Mouse (Mus musculus) stomach, embryonic 14.5 days (tissue): ENCODE data around the gene Kif22. TPM values are rescaled to one million over a fixed set of nuclear protein-coding genes. Genes with fewer than 3 reads are reported as not detected.

Source experiments
- ATAC-seq: fragments of 200-750 bp; cut with Nextera tagmentation; 2 replicates; pipeline ENCODE4 v1.8.0; 2017; ENCODE audit warnings: low read depth, moderate TSS enrichment; ENCODE audit not compliant: insufficient number of reproducible peaks, insufficient read depth, low FRiP score
- H3K27ac ChIP-seq: fragments of 300-500 bp; sonication (generic); 2 replicates; pipeline ENCODE4 v1.5.1; 2014; ENCODE audit warnings: mild to moderate bottlenecking, low read length, moderate library complexity, mixed read lengths
- H3K27me3 ChIP-seq: fragments of 300-500 bp; sonication (generic); 2 replicates; pipeline ENCODE4 v1.6.1; 2014; ENCODE audit warnings: low read length, control low read depth, mixed read lengths; ENCODE audit not compliant: control insufficient read depth, insufficient read depth
- H3K36me3 ChIP-seq: fragments of 300-500 bp; sonication (generic); 2 replicates; pipeline ENCODE4 v1.6.1; 2014; ENCODE audit warnings: mild to moderate bottlenecking, control low read depth, low read length, moderate library complexity, mixed read lengths; ENCODE audit not compliant: control insufficient read depth, insufficient read depth
- H3K4me1 ChIP-seq: fragments of 300-500 bp; sonication (generic); 2 replicates; pipeline ENCODE4 v1.6.1; 2014; ENCODE audit warnings: low read length, control low read depth, mixed read lengths; ENCODE audit not compliant: control insufficient read depth, insufficient read depth
- H3K4me2 ChIP-seq: fragments of 300-500 bp; sonication (generic); replicated peaks from 2 replicates; pipeline ENCODE4 v1.6.1; 2014; ENCODE audit warnings: low read depth, low read length, control low read depth
- H3K4me3 ChIP-seq: fragments of 300-500 bp; sonication (generic); 2 replicates; pipeline ENCODE4 v1.5.1; 2014; ENCODE audit warnings: low read depth, low read length, control low read depth
- H3K9ac ChIP-seq: fragments of 300-500 bp; sonication (generic); replicated peaks from 2 replicates; pipeline ENCODE4 v1.6.1; 2014; ENCODE audit warnings: low read depth, mild to moderate bottlenecking, control low read depth, low read length, moderate library complexity, mixed read lengths
- H3K9me3 ChIP-seq: fragments of 300-500 bp; sonication (generic); 2 replicates; pipeline ENCODE4 v1.6.1; 2016; ENCODE audit warnings: low read depth, low read length, control low read depth; ENCODE audit not compliant: control insufficient read depth
- WGBS: fragments of 180-500 bp; shearing (Covaris S2); extraction: QIAGEN DNeasy Blood & Tissue Kit; methylation state at CpG from one replicate; pipeline ENCODE4 v1.1.7; 2014; 5-methylcytosine and 5-hydroxymethylcytosine counted together
- polyA plus RNA-seq: library from polyadenylated mRNA; unstranded; fragments of >200 nt; fragmentation: Nextera tagmentation; extraction: Ambion mirVana; gene quantifications from 2 replicates; pipeline ENCODE4 v1.2.1, GENCODE M21; 2014

Gene Kif22
- polyA plus RNA-seq, 1 experiment from 2014 or later: 116 TPM

GRCm38 (mm10) chr7:126988816-126989215 lies 53.5 kb downstream of the Kif22 start:
- no peaks in the 10 kb centered on the region for H3K36me3 ChIP-seq
- H3K4me3 ChIP-seq: no peak overlapping the region
- H3K27me3 ChIP-seq: no peaks in the 10 kb centered on the region
- no peaks in the 10 kb centered on the region for H3K9me3 ChIP-seq
- no peak for ATAC-seq
- H3K4me1 ChIP-seq: no peaks in the 10 kb centered on the region
- no peak overlapping the region for H3K4me2 ChIP-seq
- H3K9ac ChIP-seq: no peak overlapping the region
- no peak overlapping the region for H3K27ac ChIP-seq
- WGBS: 64% methylated on average over 8 of the region's 8 CpGs

DNA sequence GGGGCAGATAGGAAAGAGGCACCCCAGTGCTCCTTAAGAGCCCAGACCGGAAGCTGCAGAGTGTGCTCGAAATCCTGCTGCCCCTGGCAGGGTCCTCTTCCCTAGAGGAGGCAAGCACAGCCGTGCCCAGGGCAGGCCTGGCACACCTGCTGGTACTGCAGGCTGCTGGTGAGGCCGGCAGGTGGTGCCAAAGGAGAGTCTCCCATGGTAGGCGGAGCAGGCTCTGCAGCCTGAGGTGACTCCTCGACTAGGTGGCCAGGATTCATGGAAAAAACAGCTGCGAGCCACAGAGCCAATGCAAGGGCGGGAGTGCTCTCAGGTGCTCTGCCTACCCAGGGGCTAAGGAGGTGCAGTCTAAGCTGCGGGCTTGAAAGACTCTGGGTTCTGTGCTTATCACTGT lies 56.0 kb downstream of the Kif22 start:
- no peaks in the 10 kb centered on the region for H3K27me3 ChIP-seq
- no peak overlapping the region for H3K4me3 ChIP-seq
- H3K9ac ChIP-seq: no peak overlapping the region
- no peak overlapping the region for H3K27ac ChIP-seq
- H3K36me3 ChIP-seq: no peaks in the 10 kb centered on the region
- WGBS: 41% methylated on average over 9 of the region's 9 CpGs
- H3K4me1 ChIP-seq: no peaks in the 10 kb centered on the region
- ATAC-seq: peak; percentile 66; the same call in 1 of the 2 replicates
- no peak overlapping the region for H3K4me2 ChIP-seq
- H3K9me3 ChIP-seq: no peaks in the 10 kb centered on the region

- Histone ChIP-seq H3K9ac (no peak overlapping the region), H3K36me3 (peaks cover 3% of the 10 kb centered on the region), H3K4me3 (no peak overlapping the region), H3K27me3 (no peaks in the 10 kb centered on the region), H3K27ac (no peak overlapping the region), H3K4me1 (no peaks in the 10 kb centered on the region), H3K9me3 (no peaks in the 10 kb centered on the region), H3K4me2 (no peak overlapping the region)
- WGBS: 39% methylated on average over 10 of the region's 10 CpGs
- no peak for ATAC-seq
These were observed 57.4 kb downstream of the Kif22 start for GRCm38 (mm10) chr7:126984667-126985444.

DNA sequence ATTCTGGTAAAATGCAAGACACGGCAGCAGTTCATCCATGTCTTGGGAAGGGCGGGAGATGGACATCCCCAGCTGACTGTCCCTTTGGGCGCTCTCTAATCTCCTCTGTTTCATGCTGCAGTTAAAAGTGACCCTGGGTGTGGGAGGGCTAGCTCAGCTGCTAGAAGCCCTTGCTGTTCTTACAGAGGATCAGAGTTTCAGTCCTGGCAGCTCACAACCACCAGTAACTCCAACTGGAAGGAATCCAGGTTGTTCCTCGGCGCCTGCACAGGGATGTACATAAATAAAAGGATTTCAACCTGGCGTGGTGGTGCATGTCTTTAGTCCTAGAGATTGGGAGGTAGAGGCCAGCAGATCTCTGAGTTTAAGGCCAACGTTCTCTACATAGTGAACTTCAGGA lies 59.2 kb downstream of the Kif22 start:
- Histone ChIP-seq H3K4me3 (no peak overlapping the region), H3K9me3 (no peaks in the 10 kb centered on the region), H3K4me2 (no peak overlapping the region), H3K27me3 (no peaks in the 10 kb centered on the region), H3K36me3 (peaks cover 21% of the 10 kb centered on the region), H3K27ac (no peak overlapping the region), H3K9ac (no peak overlapping the region), H3K4me1 (no peaks in the 10 kb centered on the region)
- WGBS: 75% methylated on average over 7 of the region's 7 CpGs
- no peak for ATAC-seq

DNA sequence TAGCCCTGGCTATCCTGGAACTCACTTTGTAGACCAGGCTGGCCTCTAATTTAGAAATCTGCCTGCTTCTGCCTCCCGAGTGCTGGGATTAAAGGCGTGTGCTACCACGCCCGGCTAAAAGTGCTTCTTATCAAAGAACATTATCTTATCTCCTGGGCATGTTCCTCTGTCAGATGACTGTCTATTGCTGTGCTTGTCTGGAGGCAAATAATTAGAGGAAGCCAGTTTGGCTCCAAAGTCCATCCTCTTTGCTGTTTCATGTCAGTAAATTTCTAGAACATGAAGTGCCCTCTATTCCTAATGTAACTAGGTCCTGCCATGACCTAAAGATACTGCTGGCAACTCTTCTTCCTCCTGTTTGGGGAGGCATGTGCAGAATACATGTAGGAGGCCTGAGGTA lies 60.2 kb downstream of the Kif22 start:
- Histone ChIP-seq H3K27ac (no peak overlapping the region), H3K4me2 (no peak overlapping the region), H3K27me3 (no peaks in the 10 kb centered on the region), H3K9ac (no peak overlapping the region), H3K36me3 (peaks cover 25% of the 10 kb centered on the region), H3K4me3 (no peak overlapping the region), H3K4me1 (no peaks in the 10 kb centered on the region), H3K9me3 (no peaks in the 10 kb centered on the region)
- no peak for ATAC-seq
- 78% methylated on average over 4 of the region's 4 CpGs for WGBS

GRCm38 (mm10) chr7:126981601-126982000 lies 60.7 kb downstream of the Kif22 start:
- Histone ChIP-seq H3K27ac (no peak overlapping the region), H3K4me2 (no peak overlapping the region), H3K9ac (no peak overlapping the region), H3K4me3 (no peak overlapping the region), H3K27me3 (no peaks in the 10 kb centered on the region), H3K4me1 (no peaks in the 10 kb centered on the region), H3K36me3 (peaks cover 25% of the 10 kb centered on the region), H3K9me3 (no peaks in the 10 kb centered on the region)
- no peak for ATAC-seq
- WGBS: 84% methylated on average over 2 of the region's 2 CpGs

GRCm38 (mm10) chr7:126978841-126979240 lies 63.4 kb downstream of the Kif22 start:
- H3K36me3 ChIP-seq: peaks cover 25% of the 10 kb centered on the region
- WGBS: 91% methylated on average over 6 of the region's 6 CpGs
- H3K27ac ChIP-seq: no peak overlapping the region
- H3K4me1 ChIP-seq: peaks cover 4% of the 10 kb centered on the region; the same call in 1 of the 2 replicates
- H3K9me3 ChIP-seq: no peaks in the 10 kb centered on the region
- H3K27me3 ChIP-seq: no peaks in the 10 kb centered on the region
- H3K4me2 ChIP-seq: no peak overlapping the region
- H3K4me3 ChIP-seq: no peak overlapping the region
- no peak for ATAC-seq
- no peak overlapping the region for H3K9ac ChIP-seq
